Mouse (Mus musculus) limb, embryonic 11.5 days (tissue): ENCODE data around the gene Amotl1. TPM values are rescaled to one million over a fixed set of nuclear protein-coding genes. Genes with fewer than 3 reads are reported as not detected.

ENCODE experiments used
- ATAC-seq: fragments of 200-750 bp; cut with Nextera tagmentation; 2 replicates; pipeline ENCODE4 v1.8.0; 2017; ENCODE audit warnings: low read depth; ENCODE audit not compliant: insufficient number of reproducible peaks, low FRiP score, low TSS enrichment
- DNase-seq: peaks from one replicate; pipeline ENCODE4 v3.0.0-alpha.2; 2015; ENCODE audit warnings: low spot score
- H3K27ac ChIP-seq: fragments of 300-500 bp; sonication (generic); replicated peaks from 2 replicates; pipeline ENCODE4 v1.5.1; 2014; ENCODE audit warnings: low read depth, mild to moderate bottlenecking, low read length
- H3K27me3 ChIP-seq: fragments of 300-500 bp; sonication (generic); 2 replicates; pipeline ENCODE4 v1.6.1; 2014; ENCODE audit warnings: mild to moderate bottlenecking, low read length, mixed read lengths; ENCODE audit not compliant: control insufficient read depth, insufficient read depth
- H3K36me3 ChIP-seq: fragments of 300-500 bp; sonication (generic); 2 replicates; pipeline ENCODE4 v1.6.1; 2014; ENCODE audit warnings: mild to moderate bottlenecking, low read length, moderate library complexity, mixed read lengths; ENCODE audit not compliant: control insufficient read depth, insufficient read depth
- H3K4me1 ChIP-seq: fragments of 300-500 bp; sonication (generic); 2 replicates; pipeline ENCODE4 v1.6.1; 2014; ENCODE audit warnings: low read length, mixed read lengths; ENCODE audit not compliant: control insufficient read depth, insufficient read depth
- H3K4me2 ChIP-seq: fragments of 300-500 bp; sonication (generic); 2 replicates; pipeline ENCODE4 v1.6.1; 2014; ENCODE audit warnings: low read depth, mild to moderate bottlenecking, moderate library complexity; ENCODE audit not compliant: severe bottlenecking
- H3K4me3 ChIP-seq: fragments of 300-500 bp; sonication (generic); 2 replicates; pipeline ENCODE4 v1.5.1; 2014; ENCODE audit warnings: low read depth, low read length
- H3K9ac ChIP-seq: fragments of 300-500 bp; sonication (generic); 2 replicates; pipeline ENCODE4 v1.6.1; 2014; ENCODE audit warnings: mild to moderate bottlenecking, low read length
- H3K9me3 ChIP-seq: fragments of 300-500 bp; sonication (generic); 2 replicates; pipeline ENCODE4 v1.6.1; 2016; ENCODE audit warnings: low read length; ENCODE audit not compliant: control insufficient read depth
- WGBS: fragments of 180-500 bp; shearing (Covaris S2); extraction: QIAGEN DNeasy Blood & Tissue Kit; methylation state at CpG from one replicate; pipeline ENCODE4 v1.1.7; 2014; 5-methylcytosine and 5-hydroxymethylcytosine counted together
- polyA plus RNA-seq: library from polyadenylated mRNA; unstranded; fragments of >200 nt; fragmentation: Nextera tagmentation; extraction: Ambion mirVana; gene quantifications from 2 replicates; pipeline ENCODE4 v1.2.1, GENCODE M21; 2014

Gene Amotl1
- polyA plus RNA-seq, 1 experiment from 2014 or later: 36.9 TPM

DNA sequence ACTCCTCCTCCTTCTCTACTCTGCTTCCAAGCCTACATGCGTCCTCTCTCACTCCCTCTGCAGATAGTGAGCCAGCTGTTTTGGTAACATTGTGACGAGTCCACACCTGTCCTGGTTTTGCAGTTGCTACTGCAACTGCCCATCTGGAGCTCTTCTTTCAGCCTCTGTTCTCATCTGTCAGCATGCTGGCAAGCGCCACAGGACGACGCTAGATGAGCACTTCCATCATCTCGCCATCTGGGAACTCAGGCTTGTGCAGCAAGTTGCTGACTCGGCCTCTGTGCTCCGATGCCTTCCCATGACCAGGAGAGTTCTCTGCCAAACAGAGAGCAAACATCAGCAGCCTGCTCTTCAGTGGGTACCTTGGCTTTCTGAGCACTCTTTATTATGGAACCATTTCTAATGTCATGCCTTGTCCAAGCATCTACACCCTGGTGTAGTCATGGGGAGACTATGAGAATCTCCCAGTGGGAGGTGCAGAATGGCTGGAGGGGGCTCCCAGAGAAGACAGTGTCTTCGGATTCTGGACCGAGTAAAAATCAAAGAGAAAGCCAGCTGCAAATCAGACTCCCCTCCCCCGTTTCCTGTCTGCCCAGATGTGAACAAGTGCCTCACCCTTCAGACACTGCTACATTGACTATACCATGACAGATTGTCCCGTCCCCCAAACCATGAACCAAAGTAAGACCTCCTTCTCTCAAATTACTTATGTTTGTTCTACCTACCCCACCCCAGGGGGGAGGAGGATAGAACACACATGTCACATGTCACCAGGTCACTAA is 97.1 kb downstream of the Amotl1 start:
- no peak overlapping the region for H3K9ac ChIP-seq
- H3K4me1 ChIP-seq: peaks cover 3% of the 10 kb centered on the region; the same call in 1 of the 2 replicates
- H3K27me3 ChIP-seq: no peaks in the 10 kb centered on the region
- no peaks in the 10 kb centered on the region for H3K9me3 ChIP-seq
- DNase-seq: no peak
- peaks cover 10% of the 10 kb centered on the region for H3K36me3 ChIP-seq
- no peak for ATAC-seq
- whole genome bisulfite sequencing: 54% methylated on average over 12 of the region's 12 CpGs
- no peak overlapping the region for H3K4me3 ChIP-seq
- H3K4me2 ChIP-seq: no peak overlapping the region
- no peak overlapping the region for H3K27ac ChIP-seq

DNA sequence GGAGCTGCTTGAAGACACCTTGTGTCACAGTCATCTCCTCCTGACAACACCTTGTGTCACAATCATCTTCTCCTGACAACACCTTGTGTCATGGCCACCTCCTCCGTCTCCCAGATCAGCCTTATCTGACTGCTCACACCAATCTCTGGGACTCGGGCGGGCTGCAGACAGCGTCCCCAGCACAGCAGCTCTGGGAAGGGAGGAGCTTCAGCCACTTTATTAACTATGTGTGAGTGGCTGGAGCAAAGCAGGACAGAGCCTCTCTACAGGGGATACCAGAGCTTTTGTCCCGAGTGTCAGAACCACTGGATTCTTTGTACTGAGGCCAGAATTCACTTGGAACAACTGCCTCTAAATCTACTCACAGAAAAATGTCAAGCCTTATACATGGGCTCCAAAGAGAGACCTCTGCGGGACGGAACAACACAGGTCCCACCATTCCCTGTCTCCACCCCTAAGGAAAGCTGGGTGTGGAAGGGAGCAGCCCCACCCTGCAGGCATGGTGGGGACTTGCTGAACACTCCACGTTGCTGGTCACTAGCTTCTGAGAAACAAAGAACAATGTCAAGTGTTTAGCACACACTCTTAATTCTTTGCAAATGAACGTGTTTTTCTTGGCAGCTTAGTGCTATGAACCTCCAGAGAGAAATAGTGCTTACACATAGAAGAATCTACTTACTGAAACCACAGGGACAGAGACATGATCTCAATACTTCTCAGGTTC is 100.7 kb downstream of the Amotl1 start:
- Histone ChIP-seq H3K36me3 (peaks cover 14% of the 10 kb centered on the region), H3K4me2 (no peak overlapping the region), H3K27me3 (no peaks in the 10 kb centered on the region), H3K4me1 (peaks cover 3% of the 10 kb centered on the region; the same call in 1 of the 2 replicates), H3K27ac (no peak overlapping the region), H3K9ac (no peak overlapping the region), H3K4me3 (no peak overlapping the region), H3K9me3 (no peaks in the 10 kb centered on the region)
- ATAC-seq (no peak), DNase-seq (no peak)
- WGBS: 82% methylated on average over 9 of the region's 9 CpGs

DNA sequence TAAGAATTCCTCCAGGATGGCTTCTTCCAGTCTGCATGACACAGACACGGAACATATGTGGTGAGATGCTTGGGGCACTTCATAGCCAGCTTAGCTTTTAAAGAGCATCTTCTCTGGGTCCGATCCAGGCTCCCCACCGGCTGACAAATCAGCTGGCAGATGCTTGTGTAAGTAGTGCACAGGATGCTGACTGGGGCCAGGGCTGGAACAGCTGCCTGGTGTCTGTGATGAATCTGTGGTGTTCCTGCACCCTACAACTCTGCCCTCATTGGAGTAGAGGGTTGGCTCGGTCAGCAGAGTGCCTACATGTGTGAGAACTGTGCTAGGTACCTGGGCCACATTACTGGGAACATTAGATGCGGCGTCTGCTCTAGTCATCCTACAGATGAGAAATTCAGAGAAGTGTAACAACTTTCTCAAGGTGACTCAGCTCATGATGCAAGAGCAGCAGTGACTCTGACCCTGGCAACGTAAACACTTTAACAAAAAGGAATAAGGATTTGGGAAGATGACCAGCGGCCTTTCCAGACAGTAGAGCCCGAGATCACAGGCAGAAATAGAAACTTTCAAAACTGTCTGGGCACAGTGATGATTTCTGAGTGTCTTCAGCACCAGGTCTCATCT is 109.9 kb downstream of the Amotl1 start:
- WGBS: 88% methylated on average over 9 of the region's 9 CpGs
- Histone ChIP-seq H3K4me2 (no peak overlapping the region), H3K4me3 (no peak overlapping the region), H3K36me3 (peaks cover 2% of the 10 kb centered on the region; the same call in 1 of the 2 replicates), H3K9ac (no peak overlapping the region), H3K4me1 (no peaks in the 10 kb centered on the region), H3K27ac (no peak overlapping the region), H3K9me3 (no peaks in the 10 kb centered on the region), H3K27me3 (no peaks in the 10 kb centered on the region)
- DNase-seq: no peak
- no peak for ATAC-seq

DNA sequence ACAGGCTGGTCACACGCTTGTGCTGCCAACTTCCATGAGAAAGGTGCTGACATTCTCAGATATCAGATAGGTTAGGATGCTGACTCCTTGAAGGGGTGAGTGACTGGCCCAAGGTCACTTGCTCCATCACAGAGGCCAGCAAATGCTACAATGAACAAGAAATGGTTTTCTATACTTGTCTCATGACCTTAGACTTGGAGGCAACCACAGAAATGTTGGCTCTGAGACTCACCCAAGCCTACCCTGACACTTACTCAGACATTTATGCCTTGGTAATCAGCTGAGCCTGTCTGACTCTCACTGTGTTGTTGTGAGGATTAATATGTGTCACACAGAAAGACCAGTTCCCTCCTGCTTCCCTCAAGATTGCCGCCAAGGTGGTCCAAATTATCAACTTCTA is 111.2 kb downstream of the Amotl1 start:
- Histone ChIP-seq H3K9me3 (no peaks in the 10 kb centered on the region), H3K27ac (no peak overlapping the region), H3K4me3 (no peak overlapping the region), H3K4me1 (no peaks in the 10 kb centered on the region), H3K27me3 (no peaks in the 10 kb centered on the region), H3K4me2 (no peak overlapping the region), H3K9ac (no peak overlapping the region), H3K36me3 (no peaks in the 10 kb centered on the region)
- ATAC-seq (no peak), DNase-seq (no peak)
- 88% methylated on average over 2 of the region's 2 CpGs for WGBS

DNA sequence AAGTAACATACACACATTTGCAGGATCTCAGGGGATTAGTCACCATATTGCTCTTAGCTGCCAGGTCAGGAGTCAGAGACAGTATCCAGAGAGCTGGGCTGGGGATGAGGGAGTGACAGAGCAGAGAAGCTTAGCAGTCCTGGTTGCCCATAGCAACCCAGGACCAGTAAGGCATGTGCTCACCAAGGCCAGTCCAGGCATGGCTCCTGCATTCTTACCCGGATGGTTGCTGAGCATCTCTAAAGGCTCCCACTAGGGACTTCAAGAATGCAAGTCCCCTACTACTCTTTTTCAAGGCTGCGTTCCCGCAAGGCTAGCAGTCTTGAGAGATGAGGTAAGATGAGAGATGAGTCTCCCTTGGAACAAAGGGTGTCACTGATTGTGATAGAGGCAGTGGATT is 112.6 kb downstream of the Amotl1 start:
- no peak for DNase-seq
- 76% methylated on average over 3 of the region's 3 CpGs for WGBS
- no peaks in the 10 kb centered on the region for H3K4me1 ChIP-seq
- no peak overlapping the region for H3K9ac ChIP-seq
- H3K36me3 ChIP-seq: no peaks in the 10 kb centered on the region
- H3K9me3 ChIP-seq: no peaks in the 10 kb centered on the region
- no peak overlapping the region for H3K27ac ChIP-seq
- H3K27me3 ChIP-seq: no peaks in the 10 kb centered on the region
- no peak overlapping the region for H3K4me3 ChIP-seq
- ATAC-seq: no peak
- no peak overlapping the region for H3K4me2 ChIP-seq

DNA sequence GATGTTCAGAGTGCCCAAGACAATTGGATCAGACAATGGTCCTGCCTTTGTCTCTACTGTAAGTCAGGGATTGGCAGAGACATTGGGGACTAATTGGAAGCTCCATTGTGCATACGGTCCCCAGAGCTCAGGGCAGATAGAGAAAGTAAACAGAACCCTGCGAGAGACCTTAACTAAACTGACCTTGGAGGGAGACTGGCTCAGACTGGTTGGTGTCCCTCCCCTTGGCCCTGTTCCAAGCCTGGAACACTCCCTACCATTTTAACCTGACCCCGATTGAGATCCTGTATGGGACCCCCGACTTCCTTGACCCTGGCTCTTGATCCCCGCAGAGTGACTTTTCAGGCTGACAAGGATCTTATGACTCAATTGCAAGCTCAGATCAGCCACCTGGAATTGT is 114.9 kb downstream of the Amotl1 start:
- no peak overlapping the region for H3K27ac ChIP-seq
- WGBS: 89% methylated on average over 5 of the region's 5 CpGs
- no peak overlapping the region for H3K4me2 ChIP-seq
- no peak overlapping the region for H3K9ac ChIP-seq
- ATAC-seq: no peak
- no peaks in the 10 kb centered on the region for H3K4me1 ChIP-seq
- H3K36me3 ChIP-seq: no peaks in the 10 kb centered on the region
- H3K9me3 ChIP-seq: no peaks in the 10 kb centered on the region
- no peak for DNase-seq
- no peaks in the 10 kb centered on the region for H3K27me3 ChIP-seq
- H3K4me3 ChIP-seq: no peak overlapping the region

DNA sequence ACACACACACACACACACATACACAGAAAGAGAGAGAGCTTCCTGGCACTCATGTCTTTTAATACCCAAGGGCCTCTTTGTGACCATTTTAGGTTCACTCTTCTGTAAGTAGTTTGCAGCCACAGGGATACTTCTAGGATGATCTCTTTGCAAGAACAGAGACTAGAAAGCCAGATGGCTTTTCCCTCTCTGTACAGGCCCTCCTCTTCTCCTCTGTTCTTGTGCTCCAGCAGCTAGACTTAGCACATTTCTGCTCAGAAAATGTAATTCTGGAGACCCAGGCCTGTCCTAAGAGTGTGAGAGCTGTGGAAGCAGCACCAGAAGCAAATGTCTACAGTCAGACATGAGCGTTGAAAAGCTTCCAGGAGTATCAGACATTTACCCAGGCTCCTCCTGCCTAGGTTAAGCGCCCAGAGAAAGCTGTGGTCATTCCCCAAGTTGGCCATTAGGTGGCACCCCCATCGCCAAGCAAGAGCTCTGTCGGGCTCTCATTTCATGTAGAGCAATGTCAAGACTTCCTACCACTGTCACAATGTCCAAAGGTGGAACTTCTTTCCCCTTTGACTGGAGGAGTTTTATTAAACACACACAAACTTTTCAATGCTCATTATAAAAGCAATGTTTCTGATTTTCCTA is 121.3 kb downstream of the Amotl1 start:
- ATAC-seq (peak; percentile 68; the same call in 1 of the 2 replicates), DNase-seq (peak; percentile 83)
- H3K9me3 ChIP-seq: no peaks in the 10 kb centered on the region
- WGBS: 13% methylated on average over 4 of the region's 4 CpGs
- H3K4me1 ChIP-seq: no peaks in the 10 kb centered on the region
- no peaks in the 10 kb centered on the region for H3K36me3 ChIP-seq
- H3K27me3 ChIP-seq: no peaks in the 10 kb centered on the region
- no peak overlapping the region for H3K4me3 ChIP-seq
- no peak overlapping the region for H3K9ac ChIP-seq
- no peak overlapping the region for H3K27ac ChIP-seq
- H3K4me2 ChIP-seq: no peak overlapping the region

DNA sequence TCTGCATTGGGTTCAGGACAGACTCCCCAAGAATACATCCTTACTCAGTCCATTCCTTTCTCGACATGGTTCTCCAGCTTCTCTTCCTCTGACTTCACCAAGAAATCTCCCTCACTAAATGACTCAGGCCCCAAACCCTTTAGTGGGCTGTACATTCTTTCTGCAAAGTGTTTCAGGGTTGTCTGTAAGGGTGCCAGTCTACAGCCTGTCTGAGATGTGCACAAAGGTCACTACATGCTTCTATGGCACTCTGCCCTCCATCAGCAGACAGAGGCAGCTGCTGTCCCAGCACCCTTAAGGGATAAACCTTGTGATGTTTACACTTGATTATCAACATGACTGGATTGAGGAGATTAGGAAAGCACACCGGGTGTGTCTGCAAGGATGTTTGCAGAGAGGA is 123.2 kb downstream of the Amotl1 start:
- H3K27me3 ChIP-seq: no peaks in the 10 kb centered on the region
- H3K36me3 ChIP-seq: no peaks in the 10 kb centered on the region
- no peaks in the 10 kb centered on the region for H3K4me1 ChIP-seq
- no peak for DNase-seq
- H3K4me2 ChIP-seq: no peak overlapping the region
- no peaks in the 10 kb centered on the region for H3K9me3 ChIP-seq
- H3K4me3 ChIP-seq: no peak overlapping the region
- no peak for ATAC-seq
- H3K27ac ChIP-seq: no peak overlapping the region
- WGBS: 52% methylated on average over 2 of the region's 2 CpGs
- no peak overlapping the region for H3K9ac ChIP-seq
